Mouse (Mus musculus) left cerebral cortex, postnatal 14 days (tissue): ENCODE measurements around the gene Alg5. TPM values are rescaled to one million over a fixed set of nuclear protein-coding genes. Genes with fewer than 3 reads are reported as not detected.
"Not testable (repeated sequence)": the region's sequence is repeated elsewhere in the genome, so short reads cannot be mapped to it uniquely, and the experiment has no call there.

Experiments used
- DNase-seq, 2 experiments: peaks; one replicate each; pipeline ENCODE4 v3.0.0; 2021 to 2022; ENCODE audit warnings: low spot score in 2 of 2, mixed read lengths in 1 of 2
- intact Hi-C: fragments of 180-260 bp; cut with DNase I; formaldehyde crosslinking; loops from one replicate; pipeline ENCODE4 v1.15.1; 2025
- long read RNA-seq, 2 experiments: library from polyadenylated mRNA; stranded (forward); transcript quantifications; one replicate each; pipeline ENCODE4 v2.0.0; 2021
- total RNA-seq, 2 experiments: library from RNA; stranded (reverse); gene quantifications; 2 replicates each; pipeline ENCODE4 v1.2.3; 2021

Alg5 gene
- 10 to 100 TPM; 20.2 to 21.0 TPM for total RNA-seq
- long read RNA-seq, experiment 1, transcript Alg5-201 (10 exons, 1,471 nt), result major isoform, 46 of 54 reads
- long read RNA-seq, experiment 1, partial matches to known transcripts, result 1 of 54 reads
- long read RNA-seq, experiment 1, other reads (novel, unspliced or antisense), result 7 of 54 reads
- long read RNA-seq, experiment 2, transcript Alg5-201 (10 exons, 1,471 nt), result major isoform, 45 of 57 reads
- long read RNA-seq, experiment 2, partial matches to known transcripts, result 2 of 57 reads
- long read RNA-seq, experiment 2, other reads (novel, unspliced or antisense), result 9 of 57 reads

DNA sequence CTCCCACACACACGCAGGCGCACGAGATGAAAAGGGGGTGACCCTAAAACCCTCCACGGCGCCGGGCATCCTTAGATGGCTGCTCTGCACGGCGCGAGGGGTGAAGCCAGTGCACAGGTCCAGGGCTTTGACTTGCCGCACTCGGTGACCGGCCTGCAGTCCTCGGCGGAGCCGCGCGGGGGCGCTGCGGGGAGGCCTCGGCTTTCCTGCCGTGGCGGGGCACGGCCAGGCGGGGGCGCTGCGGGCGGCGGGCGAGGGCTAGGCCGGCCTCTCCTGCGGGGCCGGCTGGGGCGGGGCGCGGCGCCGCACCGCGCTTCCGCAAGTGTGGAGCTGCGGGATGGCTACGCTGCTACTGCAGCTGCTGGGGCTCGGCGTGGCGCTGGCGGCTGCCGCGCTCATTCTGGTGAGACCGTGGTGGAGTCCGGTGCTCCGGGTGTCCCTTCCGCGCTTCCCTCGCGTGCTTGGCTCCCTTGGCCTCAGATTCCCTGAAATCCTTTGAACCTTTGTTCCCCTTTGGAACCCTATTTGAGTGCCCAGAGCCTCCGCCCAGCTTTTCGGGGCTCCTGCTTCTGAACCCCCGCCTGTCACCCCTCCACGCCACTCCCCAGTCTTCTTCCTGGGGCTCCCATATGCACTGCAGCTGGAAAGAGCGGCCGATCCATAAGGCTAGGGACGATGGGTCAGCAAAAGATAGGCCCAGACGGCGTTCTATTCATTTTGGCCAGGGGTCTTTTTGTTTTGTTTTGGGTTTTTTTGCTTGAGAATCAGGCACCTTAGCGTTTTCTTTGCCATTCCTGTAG lies at the start of gene Alg5, which contains the start of gene Exosc8:
TSS of gene Alg5 (plus strand) at position 293 of the 800 bp plus-strand sequence.
TSS of gene Exosc8 (minus strand) at position 147 of the 800 bp plus-strand sequence.
- peak; percentile 87 to 89 for DNase-seq
- intact Hi-C loops, result loop anchor here (5.0 to 10.0 kb wide), 2 partner anchors 62 to 349 kb away; no protein-coding TSS in a partner anchor

DNA sequence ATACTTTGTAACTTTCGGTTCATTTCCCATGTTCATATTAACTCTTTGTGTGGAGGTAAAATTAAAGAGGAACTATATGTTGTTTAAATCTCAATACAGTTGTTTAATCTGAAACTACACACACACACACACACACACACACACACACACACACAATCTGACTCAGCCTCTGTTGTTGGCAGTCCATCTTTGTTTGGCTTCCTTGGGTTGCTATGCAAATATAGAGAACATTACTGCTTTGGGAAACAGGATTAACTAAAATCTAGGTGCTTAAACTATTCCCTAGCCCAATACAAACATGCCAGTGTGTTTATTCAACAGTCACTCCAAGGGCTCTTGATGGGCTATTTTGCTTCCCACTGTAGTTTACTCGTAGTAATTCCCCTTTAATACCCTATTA lies 48.1 kb upstream of the Alg5 start:
- no peak for DNase-seq
- intact Hi-C loops, result loop anchor here (5.0 kb wide), 2 partner anchors 330 to 950 kb away; no protein-coding TSS in a partner anchor

DNA sequence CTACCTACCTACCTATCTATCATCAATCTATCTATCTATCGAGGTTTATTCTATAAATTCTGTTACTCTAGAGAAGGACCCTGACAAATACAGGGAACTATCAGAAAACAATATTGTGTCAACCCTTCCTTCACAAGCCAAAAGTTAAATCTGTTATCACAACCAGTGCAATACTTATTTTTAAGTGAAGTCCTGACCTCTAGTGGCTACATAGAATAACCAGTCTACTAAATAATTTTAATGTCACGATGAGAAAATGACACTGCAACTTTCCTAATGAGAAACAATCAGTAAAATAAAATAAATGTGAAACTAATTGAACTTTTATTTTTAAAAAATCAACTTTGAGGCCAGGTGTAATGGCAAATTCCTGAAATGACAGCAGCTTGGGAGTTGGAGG lies 46.2 kb upstream of the Alg5 start:
- intact Hi-C loops, result loop anchor here (5.0 kb wide), 2 partner anchors 332 to 952 kb away; no protein-coding TSS in a partner anchor
- no peak for DNase-seq

DNA sequence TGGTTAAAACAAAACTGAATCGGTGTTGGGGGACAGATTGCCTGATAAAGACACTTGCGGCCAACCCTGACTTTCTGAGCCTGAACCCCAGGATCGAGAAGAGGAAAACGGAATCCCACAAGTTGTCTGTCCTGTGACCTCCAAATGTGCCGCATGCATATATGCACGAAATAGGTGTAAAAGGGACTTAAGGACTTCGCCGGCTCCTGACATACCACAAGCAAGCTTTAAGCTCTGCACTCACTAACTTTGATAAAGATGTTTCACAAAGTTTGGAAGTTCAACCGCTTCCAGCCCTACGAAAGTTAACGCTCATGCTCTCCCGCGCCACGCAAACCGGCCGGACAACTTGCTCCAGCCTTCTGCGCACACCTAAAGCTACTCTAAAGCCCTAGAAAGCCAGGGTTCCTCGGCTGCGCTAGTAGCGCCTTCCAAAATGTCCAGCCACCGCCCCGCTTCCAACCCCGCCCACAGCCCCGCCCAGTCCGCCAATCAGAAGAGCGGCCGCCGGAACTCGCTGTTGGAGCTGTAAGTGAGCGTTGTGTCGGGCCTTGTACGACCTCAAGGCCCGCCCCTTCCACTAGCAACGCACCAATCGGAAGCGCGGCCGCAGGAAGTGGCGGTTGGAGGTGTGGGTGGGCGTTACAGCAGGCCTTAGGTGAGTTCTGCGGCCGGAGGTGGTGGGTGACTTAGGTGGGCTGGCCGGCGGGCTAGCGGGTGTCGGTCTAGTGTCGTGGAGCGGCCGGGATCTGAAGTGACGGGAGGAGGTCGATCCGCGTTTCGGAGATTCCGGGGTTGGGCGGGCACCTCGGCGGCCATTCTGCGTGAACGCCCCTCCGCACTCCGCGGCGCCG lies 42.9 kb upstream of the Alg5 start, which contains the start of gene Supt20:
TSS of gene Supt20 (plus strand) at position 606 of the 854 bp plus-strand sequence.
- intact Hi-C loops, result loop anchor here (5.0 kb wide), 1 partner anchor 535 kb away; the partner anchor contains the start of gene Trpc4

DNA sequence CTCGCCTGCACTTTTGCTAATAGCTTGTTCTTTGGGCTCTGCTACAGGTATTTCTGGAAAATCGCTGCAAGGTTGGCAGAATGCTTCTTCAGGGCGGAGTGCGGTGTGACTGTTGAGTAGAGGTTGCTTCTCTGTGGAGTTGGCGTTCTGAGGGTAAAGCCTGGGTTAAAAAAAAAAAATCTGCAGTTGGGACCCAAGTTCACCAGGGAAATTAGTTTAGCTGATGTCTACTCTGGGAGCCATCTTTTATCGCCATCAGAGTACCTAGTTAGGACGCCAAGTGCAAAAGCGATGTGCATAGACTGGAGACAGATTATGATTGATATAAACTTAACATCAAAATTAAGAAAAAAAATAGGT lies 42.3 kb upstream of the Alg5 start:
- no peak for DNase-seq
- intact Hi-C loops, result loop anchor here (5.0 kb wide), 1 partner anchor 536 kb away; the partner anchor contains the start of gene Trpc4

More for the DNA sequence above, 42.9 kb upstream of the Alg5 start, which contains the start of gene Supt20:
- peak; percentile 93 for DNase-seq

DNA sequence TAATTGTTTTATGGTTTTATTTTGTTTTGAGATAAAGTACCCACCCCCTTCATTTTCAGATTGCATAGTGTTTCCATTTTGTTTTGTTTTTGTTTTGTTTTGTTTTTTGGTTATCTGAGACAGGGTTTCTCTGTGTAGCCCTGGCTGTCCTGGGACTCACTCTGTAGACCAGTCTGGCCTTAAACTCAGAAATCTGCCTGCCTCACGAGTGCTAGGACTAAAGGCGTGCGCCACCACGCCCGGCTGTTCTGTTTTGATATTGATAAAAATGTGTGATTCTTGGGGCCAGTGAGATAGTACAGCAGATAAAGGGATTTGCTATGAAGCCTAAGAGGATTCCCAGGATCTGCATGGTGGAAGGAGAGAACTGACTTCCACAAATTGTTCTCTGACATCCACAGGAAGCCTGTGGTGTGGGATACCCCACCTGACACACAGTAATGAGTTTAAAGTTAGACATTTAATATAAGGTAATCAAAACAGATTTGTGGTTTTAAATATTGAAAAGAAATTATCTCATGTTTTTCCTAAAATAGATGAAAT lies 35.5 kb upstream of the Alg5 start:
- intact Hi-C loops, result no loop called here
- no peak for DNase-seq

DNA sequence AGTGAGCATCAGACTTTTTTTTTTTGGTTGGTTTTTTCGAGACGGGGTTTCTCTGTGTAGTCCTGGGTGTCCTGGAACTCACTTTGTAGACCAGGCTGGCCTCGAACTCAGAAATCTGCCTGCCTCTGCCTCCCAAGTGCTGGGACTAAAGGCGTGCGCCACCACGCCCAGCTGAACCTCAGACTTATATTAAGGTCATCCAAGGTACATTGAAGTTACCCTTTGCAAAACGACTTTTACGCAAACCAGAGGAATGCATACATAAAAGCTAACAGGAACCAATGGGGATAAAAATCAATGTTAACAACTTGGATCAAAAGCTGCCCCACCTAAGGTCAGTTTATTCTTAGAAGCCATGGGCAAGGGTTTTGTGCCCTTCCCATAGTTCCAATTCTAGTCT lies 31.2 kb upstream of the Alg5 start:
- DNase-seq, intact Hi-C loops: not testable (repeated sequence)

DNA sequence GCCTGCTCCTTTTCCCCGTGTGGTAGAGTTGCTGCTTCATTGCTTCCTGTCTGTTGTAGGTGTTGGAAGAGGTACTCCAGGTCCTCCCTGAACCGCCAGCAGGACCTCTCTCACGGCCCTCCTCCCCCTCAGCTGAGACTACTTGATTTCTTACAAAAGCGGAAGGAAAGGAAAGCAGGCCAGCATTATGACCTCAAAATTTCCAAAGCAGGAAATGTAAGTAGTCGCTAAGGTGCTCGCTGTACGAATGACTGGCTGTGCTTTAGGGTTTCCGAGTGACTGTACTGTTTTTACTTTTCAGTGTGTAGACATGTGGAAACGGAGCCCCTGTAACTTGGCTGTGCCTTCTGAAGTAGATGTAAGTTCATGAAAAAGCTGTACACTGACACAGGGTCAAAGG lies 26.4 kb upstream of the Alg5 start:
- DNase-seq, result no peak
- intact Hi-C loops, result no loop called here

DNA sequence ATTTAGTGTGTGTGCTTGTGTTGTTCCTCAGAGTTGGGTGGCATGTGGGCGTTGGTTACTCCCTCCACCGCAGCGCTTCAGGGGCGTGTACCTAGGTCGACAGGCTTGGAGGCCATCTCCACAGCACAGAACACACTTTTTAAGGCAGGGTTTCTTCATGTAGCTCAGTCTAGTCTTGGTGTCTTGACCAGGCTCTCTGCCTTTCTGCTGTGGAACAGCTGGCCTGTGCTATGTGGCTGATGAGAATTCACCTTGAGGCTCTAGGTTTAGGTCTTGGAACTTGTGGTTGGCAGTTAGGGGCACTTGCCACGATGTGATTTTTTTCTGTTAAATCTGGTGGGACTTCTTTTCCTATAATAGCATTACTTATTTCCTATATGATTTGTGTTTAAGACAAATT lies 21.1 kb upstream of the Alg5 start, which contains the start of gene Gm21958:
TSS of gene Gm21958 (minus strand) at position 101 of the 400 bp plus-strand sequence.
- intact Hi-C loops, result no loop called here
- no peak for DNase-seq

DNA sequence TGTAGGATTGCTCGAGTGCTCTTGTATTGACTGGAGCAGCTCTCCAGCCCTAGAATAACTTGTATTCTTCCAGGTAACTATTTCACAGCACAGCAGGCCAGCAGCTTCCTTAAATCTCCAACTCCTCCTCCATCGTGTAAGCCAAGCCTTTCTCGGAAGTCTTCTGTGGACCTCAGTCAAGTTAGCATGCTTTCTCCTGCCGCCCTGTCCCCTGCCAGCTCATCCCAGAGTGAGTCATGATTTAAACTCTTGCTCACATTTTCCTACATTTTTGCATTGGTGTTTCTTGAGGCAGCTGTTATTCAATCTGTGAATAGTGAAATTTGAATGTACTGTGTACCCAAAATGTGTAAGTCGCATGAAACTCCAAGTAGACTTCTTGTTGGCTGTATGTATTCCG lies 19.9 kb upstream of the Alg5 start:
- intact Hi-C loops, result no loop called here
- DNase-seq, result peak; percentile 22 to 50

DNA sequence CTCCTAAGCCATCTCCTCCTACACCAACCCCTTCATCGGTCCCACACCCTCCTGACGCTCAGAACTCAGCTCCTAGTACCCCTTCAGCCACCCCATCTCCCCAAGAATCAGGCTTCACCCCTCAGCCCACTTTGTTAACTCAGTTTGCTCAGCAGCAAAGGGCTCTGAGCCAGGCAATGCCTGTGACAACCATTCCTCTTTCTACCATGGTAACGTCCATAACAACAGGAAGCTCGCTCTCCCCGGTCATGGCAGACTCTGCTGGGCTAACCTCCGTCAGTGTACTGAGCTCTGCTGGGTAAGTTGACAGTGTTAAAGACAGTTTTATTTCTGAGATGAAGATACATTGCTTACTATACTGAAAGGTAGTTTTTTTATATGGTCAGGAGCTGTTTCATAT lies 18.0 kb upstream of the Alg5 start:
- no peak for DNase-seq
- intact Hi-C loops, result no loop called here

DNA sequence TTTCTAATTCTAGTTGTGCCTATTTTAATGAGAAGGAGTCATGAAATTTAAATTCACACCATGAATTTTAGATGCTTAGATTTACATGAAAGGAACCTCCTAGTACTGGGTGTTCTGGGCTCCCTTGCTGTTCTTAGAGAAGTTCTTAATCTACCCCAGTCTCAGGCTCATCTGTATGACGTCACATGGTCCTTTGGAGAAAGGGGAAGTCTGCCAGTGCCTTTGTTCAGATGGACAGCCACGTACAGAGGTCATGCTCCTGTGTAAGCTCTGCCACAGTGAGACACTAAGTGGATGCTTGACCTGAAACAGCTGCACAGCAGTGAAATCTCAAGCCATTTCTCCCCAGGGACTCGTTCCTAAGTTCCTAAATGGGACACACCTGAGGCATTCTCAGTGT lies 16.4 kb upstream of the Alg5 start:
- peak in 1 of 2 experiments; percentile 28 for DNase-seq
- intact Hi-C loops, result no loop called here

DNA sequence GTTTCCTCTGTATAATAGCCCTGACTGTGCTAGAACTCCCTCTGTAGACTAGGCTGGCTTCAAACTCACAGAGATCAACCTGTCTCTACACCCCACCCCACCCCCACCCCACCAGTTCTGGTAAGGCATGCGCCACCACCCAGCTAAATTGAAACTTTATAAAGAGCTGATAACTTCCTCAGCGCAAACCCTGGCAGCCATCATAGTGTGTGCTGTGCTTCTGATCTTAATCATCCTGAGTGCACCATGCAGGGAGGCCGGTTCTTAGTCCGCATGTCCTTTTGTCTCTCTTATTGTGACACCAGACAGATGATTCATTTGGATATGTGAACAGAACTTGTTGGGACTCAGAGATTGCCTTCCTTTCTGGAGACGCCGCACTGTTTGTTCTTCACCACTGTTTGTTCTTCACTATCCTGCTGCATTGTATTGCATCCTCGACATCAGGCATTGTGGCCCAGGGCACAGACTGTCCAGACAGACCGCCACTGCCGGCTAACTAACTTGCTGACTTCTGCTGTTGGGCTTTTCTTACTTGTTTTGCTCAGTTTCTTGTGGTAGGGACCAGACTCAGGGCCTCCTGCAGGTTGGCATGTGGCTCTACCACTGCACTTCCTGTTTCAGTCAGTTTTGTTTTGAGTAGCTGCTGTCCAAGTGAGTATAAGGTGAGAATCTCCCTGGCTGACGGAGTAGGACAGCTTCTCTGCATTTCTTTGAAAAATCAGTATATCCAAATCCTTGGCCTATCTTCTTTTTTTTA lies 11.4 kb upstream of the Alg5 start:
- intact Hi-C loops, result no loop called here
- peak; percentile 9 to 23 for DNase-seq

DNA sequence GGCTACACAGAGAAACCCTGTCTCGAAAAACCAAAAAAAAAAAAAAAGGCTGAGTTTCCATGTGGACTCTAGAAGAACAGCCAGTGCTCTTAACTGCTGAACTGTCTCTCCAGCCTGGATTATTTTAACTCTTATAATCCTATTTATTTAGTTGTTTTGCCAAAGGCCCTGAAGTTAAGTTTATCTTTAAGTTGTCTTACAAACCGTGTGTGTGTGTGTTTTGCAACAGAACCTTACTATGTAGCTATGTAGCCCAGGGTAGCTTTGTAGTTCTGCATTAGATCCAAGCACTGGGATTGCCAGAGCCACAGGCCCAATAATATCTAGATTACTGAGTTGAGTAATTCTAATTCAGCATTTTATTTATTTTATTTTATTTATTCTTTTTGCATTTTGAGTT lies 10.0 kb upstream of the Alg5 start:
- no peak for DNase-seq
- intact Hi-C loops, result no loop called here

DNA sequence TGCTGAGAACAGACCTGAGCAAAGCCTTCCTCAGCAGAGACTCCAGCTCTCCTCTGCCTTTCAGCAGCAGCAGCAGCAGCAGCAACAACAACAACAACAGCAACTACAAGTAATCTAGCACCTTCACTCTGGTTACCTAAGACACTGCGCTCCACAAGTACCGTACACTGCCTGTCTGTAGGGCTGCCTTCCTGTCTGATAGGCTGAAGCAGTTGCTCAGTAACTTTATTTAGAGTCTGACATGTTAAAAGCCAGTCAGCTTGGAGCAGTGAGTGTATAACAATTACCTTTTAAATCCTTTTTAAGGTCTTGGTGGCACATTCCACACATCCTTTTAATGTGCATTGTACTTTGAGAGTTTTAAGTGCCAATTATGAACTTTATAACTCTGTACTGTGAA lies 7.8 kb upstream of the Alg5 start:
- intact Hi-C loops, result no loop called here
- no peak for DNase-seq

DNA sequence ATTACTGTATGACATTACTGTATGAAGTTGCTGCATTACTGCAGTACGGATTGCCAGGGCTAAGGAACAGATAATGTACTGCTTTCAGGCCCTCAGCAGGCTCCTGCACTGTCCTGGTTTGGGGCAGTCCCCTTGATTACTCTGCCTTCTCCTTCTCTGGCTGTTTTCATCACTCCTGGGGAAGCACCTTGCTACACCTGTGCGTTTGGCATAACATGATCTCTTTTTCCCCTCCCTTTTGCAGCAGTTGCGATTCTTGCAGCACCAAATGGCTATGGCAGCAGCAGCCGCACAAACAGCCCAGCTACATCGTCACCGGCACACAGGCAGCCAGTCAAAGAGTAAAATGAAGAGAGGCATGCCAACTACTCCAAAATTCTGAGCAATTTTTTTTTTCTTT lies 7.2 kb upstream of the Alg5 start:
- DNase-seq, result no peak
- intact Hi-C loops, result no loop called here

DNA sequence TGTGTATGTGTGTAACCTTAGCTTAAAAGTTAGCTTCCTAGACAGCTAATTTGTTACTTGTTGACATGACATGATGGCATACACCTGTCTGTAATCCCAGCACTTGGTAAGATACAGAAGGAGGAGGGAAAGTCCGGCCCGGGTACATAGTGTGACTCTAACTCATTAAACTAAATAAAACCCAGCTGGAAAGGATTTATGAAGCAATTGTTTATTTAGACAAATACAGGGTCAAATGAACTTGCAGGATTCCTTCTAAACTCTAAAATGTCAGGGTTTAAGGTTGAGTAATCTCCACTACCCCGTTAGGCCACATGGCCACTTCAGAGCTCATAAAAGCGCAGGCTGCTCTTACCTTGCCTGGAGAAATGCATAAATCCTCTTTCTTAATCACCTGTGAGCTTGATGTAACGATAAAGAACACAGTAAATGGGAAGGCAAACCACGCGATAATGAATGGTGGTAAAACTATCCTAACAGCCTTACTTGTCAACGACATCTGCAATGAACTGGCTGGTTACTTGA lies 3.7 kb upstream of the Alg5 start:
- no peak for DNase-seq
- intact Hi-C loops, result loop anchor here (10.0 kb wide), 1 partner anchor 353 kb away; no protein-coding TSS in a partner anchor

DNA sequence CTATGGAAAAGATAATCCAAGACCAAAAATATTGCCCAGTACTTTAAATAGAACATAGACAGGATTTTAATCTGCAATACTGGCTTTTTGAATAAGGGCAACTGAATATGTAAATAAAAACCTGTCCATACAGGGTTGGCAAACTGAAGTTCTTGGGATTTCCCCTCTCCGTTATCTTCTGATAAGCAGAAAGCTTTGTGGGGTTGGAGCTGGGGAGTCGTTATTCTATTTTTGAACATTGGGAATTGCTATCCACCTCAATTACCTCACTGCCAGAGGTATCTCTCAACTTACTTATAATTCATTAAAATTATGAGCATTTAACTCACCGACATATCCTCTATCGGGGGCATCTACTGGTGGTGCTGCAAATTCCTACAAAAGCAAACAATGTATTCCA lies 3.0 kb upstream of the Alg5 start:
- no peak for DNase-seq
- intact Hi-C loops, result loop anchor here (10.0 kb wide), 1 partner anchor 352 kb away; no protein-coding TSS in a partner anchor
